Mouse (Mus musculus) lung, postnatal 0 days (tissue): ENCODE measurements around the gene Hpse2.
A peak's percentile ranks its signal among the peaks of the same experiment; 100 is the strongest.

ENCODE experiments used
- CTCF ChIP-seq: IDR thresholded peaks from 2 replicates; pipeline ENCODE4 v1.5.1; 2016; ENCODE audit warnings: antibody characterized with exemption, mild to moderate bottlenecking
- EP300 ChIP-seq: IDR thresholded peaks from 2 replicates; pipeline ENCODE4 v1.6.1; 2016; ENCODE audit warnings: antibody characterized with exemption, mild to moderate bottlenecking, control low read depth

DNA sequence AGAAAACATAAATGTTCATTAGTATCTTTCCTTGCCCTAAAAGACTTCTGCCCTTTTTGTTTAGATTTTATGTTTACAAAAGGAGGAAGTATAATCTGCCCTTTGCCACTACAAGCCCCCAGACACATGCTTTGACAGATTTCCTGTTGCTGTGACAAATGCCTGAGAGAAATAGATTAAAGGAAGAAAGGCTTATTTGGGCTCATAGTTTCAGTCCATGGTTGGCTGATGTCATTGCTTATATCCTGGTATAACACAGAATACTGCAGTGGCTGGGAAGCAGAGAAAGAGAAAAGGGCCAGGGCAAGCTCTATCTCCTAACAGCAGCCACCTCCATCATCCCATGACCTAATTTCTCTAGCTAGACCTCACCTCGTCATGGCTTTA is 401.8 kb downstream of the Hpse2 start:
- TF ChIP-seq CTCF (no peak), EP300 (peak; percentile 75)
